Mouse (Mus musculus): Measurements from ENCODE around the gene Cpsf6. TPM values are rescaled to one million over a fixed set of nuclear protein-coding genes. Genes with fewer than 3 reads are reported as not detected.

The Cpsf6 gene
- total RNA-seq (2021) = 100 to 1,000 TPM; 107 to 114 TPM
- long read RNA-seq, experiment 1, full-length matches to known transcripts = 36 of 67 reads
- long read RNA-seq, experiment 1, partial matches to known transcripts = 6 of 67 reads
- long read RNA-seq, experiment 1, other reads (novel, unspliced or antisense) = 25 of 67 reads
- long read RNA-seq, experiment 2, full-length matches to known transcripts = 33 of 52 reads
- long read RNA-seq, experiment 2, partial matches to known transcripts = 2 of 52 reads
- long read RNA-seq, experiment 2, other reads (novel, unspliced or antisense) = 17 of 52 reads

GRCm38 (mm10) chr10:117379908-117380307, at the start of gene Cpsf6:
Gene Cpsf6, minus strand, starts transcription at chr10:117380015.
- no peak for DNase-seq (ENCODE audit: low spot score in 2 of 2)

DNA sequence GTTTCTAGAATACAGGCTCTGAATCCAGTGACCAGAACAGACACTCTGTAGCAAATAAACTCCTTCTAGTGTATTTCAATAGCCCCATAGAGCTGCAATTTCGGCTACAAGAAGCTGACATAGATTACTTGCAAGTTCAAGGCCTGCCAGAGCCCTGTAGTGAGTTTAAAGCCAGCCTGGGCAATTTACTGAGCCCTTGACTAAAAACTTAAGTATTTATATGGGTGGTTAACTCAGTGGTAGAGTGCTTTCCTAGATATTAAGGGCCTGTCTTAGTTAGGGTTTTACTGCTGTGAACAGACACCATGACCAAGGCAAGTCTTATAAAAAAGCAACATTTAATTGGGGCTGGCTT, 46.8 kb upstream of the Cpsf6 start:
- no peak for DNase-seq (ENCODE audit: low spot score in 2 of 2)

GRCm38 (mm10) chr10:117425907-117426614, 46.2 kb upstream of the Cpsf6 start:
- DNase-seq (ENCODE audit: low spot score in 2 of 2) = peak in 1 of 2 experiments; percentile 64

GRCm38 (mm10) chr10:117425013-117425412, 45.2 kb upstream of the Cpsf6 start:
- no peak for DNase-seq (ENCODE audit: low spot score in 2 of 2)

GRCm38 (mm10) chr10:117424146-117424905, 44.5 kb upstream of the Cpsf6 start:
- no peak for DNase-seq (ENCODE audit: low spot score in 2 of 2)

- DNase-seq (ENCODE audit: low spot score in 2 of 2) = no peak
These were observed 43.5 kb upstream of the Cpsf6 start for GRCm38 (mm10) chr10:117423025-117424002.

- DNase-seq (ENCODE audit: low spot score in 2 of 2) = no peak
These were observed 42.5 kb upstream of the Cpsf6 start for GRCm38 (mm10) chr10:117422174-117422808.

DNA sequence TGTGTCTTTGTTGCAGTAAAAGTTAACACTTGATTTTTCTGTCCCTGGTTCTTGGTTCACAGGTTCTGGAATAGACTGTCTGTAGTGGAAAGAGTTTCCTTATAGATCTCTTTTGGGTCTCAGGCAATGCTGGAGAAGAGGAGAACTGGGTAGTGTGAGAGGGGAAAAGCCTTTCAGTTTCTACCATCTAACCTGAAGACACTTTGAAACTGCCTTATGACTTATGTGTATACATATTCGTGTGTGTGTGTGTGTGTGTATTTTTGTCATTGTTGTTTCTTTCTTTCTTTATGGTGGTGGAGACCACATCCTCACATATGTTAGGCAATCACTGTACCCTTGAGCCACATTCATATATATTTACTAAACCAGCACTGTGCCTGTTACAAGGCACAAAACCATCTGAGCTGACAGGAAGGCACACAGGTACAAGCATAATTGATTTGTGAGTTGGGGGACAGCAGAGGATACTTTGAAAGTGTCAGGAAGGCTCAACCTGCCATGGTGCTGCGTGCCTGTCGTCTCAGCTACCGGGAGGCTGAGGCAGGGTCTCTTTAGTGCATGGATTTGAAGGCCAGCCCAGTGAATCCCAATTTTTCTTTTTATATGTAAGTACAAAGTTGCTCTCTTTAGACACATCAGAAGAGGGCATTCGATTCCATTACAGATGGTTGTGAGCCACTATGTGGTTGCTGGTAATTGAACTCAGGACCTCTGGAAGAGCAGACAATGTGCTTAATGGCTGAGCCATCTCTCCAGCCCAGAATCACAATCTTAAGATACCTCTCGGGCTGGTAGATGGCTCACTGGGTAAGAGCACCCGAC, 41.7 kb upstream of the Cpsf6 start:
- no peak for DNase-seq (ENCODE audit: low spot score in 2 of 2)

DNA sequence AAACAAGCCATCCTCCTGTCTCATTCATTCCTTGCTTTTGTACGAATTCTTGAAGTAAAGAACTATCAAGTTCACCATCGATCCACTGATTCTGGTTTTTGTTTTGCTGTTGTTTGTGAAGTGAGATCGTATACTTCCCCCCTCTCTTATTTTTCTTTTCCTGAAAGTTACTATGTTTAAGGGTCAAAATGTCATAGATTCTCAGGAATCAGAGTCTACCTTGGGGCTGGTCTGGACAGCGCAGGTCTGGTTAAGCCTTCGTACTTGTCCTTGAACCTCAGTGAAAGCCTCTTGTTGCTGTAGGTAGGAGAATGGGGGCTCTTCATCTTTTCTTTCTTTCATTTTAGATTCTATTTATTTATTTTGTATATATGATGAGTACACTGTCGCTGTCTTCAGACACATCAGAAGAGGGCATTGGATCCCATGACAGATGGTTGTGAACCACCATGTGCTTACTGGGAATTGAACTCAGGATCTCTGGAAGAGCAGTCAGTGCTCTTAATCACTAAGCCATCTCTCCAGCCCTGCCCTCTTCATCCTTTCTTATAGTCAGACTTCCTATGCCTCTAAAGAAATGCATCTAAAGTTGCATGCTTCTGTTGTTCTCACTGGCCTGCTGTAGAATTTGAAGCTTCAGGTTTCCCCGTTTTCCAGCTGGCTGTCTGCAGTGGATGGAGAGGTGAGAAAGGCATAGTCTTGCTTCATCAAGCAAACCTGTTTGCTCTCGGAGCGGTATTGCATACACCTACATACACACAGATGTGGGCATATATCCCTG, 40.9 kb upstream of the Cpsf6 start:
- no peak for DNase-seq (ENCODE audit: low spot score in 2 of 2)

- DNase-seq (ENCODE audit: low spot score in 2 of 2) = no peak
These were observed 39.9 kb upstream of the Cpsf6 start for GRCm38 (mm10) chr10:117419577-117420290.

- DNase-seq (ENCODE audit: low spot score in 2 of 2) = peak in 1 of 2 experiments; percentile 13
These were observed 38.9 kb upstream of the Cpsf6 start for GRCm38 (mm10) chr10:117418668-117419237.

GRCm38 (mm10) chr10:117417772-117418667, 38.2 kb upstream of the Cpsf6 start:
- peak; percentile 51 to 86 for DNase-seq (ENCODE audit: low spot score in 2 of 2)

DNA sequence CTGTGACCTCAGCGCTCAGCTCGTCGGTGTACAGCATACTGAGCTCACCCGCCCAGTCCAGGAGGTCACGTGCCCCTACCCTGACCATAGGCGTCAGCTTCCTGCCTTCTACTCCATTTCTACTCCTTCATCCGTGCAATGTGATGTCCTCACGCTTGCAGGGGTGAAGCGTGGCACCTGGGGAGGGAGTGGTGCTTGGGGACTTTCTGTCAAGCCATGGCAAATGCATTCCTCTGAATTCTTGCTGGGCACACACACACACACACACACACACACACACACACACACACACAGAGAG, 37.6 kb upstream of the Cpsf6 start:
- DNase-seq (ENCODE audit: low spot score in 2 of 2) = no peak

DNA sequence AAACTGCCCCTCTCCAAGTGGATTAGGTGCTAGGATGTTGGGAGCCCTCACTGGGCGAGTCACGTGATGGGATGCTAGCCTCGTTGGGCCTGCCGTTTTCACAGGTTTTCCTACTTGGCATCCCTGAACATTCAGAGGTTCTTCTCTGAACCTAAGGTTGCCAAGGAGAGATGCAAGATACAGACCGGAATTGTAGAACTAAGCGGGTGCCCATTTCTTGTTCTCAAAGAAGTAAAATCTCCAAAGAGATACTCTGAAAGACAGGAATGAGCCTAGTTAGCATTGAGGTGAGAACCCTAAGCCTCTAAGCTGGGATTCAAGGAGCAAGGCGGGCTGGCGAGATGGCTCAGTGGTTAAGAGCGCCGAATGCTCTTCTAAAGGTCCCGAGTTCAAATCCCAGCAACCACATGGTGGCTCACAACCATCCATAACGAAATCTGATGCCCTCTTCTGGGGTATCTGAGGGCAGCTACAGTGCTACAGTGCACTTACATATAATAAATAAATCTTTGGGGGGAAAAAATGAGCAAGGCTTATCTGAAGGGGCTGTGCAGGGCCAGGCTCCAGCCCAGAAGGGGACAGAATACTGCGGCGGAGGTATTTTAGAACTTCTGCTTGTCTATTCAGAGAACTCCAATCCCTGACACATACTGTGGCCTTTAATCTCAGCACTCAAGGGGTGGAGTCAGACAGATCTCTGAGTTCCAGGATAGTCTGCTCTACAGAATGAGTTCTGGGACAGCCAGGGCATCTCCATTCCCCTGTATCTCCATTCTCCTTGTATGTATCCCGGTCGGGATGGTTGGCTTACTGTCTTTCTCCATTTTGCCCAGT, 37.0 kb upstream of the Cpsf6 start:
- DNase-seq (ENCODE audit: low spot score in 2 of 2) = no peak

GRCm38 (mm10) chr10:117416095-117416494, 36.3 kb upstream of the Cpsf6 start:
- DNase-seq (ENCODE audit: low spot score in 2 of 2) = no peak

All from layer of hippocampus, postnatal 14 days (tissue).